Mouse (Mus musculus): ENCODE data around the gene Dennd1a.

The Dennd1a gene

DNA sequence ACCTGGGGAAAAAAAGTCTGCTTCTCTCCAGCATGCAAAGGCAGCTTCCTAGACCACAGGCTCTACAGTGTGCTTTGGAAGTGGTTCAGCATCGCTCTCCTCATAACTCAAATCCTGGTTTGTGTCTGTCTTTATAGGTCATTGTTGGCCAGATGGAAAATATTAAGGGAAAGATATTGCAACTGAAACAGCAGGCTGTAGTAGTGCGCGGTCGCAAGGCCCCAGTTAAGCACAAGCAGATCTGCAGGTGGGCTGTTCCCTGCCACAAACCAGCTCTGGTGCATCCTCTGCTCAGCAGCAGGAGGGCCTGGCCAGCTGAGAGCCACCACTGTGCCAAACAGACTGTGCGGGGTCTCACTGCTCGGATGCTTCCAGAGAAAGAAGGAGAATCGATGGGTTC, 186.9 kb downstream of the Dennd1a start:
- peak; percentile 24 for DNase-seq

DNA sequence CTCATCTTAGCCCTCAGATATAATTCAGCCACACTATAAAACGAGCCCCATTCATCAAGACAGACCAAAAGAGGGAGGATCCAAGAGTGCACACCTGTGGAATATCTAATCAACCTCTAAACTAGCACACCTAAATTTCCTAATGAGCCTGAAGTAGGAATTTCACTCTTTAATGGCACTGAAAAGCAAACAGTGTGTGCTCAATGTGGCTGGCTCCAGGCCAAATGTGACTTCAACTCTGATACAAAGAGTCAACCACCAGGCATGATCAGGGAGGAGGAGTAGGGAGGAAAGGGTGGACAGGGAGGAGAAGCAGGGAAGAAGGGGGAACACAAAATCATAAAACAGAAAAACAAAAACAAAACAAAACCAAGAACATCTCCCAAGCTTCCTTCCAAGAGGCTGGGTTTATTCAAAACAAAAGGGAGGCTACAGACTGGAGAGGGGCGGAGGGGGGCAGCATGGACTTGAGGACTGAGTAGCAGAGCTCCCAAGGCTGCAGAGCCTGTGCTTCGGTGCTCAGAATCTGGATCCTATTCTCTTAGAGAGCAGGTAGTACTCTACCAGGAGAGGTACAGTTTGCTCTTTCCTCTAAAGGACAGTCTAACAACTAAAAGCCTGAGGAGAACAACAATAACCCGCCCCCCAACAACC, 187.9 kb downstream of the Dennd1a start:
- DNase-seq = no peak

- no peak for DNase-seq
These were observed 189.7 kb downstream of the Dennd1a start for GRCm38 (mm10) chr2:38097469-38097868.

- no peak for DNase-seq
These were observed 190.9 kb downstream of the Dennd1a start for GRCm38 (mm10) chr2:38096328-38096727.

DNA sequence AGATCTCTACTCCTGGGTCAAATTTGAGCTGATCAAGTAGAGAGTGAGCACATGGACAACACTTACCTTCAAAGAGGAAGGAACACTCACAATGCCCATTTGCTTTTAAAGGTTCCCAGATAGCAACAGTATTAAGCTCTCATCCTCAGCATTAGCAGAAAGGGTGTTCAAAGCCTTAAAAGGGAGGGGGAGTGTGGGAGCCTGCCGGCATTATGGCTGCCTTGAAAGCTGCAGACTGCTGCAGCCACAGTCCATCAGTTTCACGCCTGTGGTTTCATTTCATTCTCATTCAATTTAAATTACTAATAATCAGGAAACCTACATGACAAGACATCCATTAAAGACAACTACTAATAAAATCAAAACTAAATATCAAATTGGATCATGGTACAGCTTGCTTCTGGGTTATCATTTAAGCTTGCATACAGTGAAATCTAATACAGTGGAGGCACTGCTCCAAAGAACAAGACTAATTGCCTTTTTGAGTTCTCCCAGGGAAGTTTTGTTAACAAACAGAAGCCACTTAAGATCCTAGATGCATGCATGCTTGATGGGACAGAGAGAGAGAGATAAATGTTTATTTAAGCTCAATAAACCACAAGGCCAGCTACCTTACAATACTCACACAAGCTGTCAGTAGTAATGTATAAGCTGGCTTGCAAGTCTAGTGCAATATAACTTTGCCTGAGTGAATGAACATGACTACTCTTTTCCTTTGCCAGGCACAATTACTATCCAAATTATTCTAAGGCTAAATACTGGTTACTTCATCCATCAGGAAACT, 192.6 kb downstream of the Dennd1a start:
- no peak for DNase-seq

GRCm38 (mm10) chr2:38093968-38094367, 193.2 kb downstream of the Dennd1a start:
- DNase-seq = no peak

DNA sequence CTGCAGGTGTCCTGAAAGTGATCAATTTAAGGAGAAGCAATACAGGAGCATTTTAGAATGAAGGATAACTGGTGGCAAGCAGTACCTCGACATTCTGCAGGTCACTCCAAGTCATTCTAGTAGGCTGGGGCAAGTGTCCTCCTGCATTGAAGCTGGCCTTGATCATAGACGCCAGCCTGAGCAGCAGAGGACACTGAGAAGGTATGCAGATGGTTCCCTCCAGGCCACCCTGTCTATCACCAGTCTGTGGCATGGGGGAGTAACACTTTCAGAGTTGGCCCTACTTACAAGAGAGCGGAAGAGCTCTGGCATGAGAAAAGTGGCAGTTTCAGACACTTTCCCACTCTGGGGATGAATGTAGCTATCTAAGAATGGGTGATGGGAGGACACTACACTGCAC, 193.9 kb downstream of the Dennd1a start:
- no peak for DNase-seq

DNA sequence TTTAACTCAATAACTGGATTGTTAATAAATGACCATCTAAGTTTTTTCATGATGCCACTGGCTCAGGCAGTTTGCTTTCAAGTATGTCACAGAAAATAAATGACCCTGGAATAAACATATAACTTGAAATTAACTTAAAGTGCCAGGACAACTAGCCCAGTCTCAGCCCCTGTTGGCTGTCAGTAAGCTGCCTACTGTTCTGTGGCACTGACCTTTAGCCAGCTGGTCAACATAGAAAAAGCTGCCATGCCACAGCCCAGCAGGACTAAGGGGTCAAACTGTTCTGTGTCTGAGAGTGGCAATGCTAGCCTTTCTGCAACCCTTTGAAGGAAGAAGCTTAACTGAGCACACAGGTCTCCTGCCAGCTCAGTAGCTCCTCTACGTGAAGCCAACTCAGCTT, 198.8 kb downstream of the Dennd1a start:
- no peak for DNase-seq

DNA sequence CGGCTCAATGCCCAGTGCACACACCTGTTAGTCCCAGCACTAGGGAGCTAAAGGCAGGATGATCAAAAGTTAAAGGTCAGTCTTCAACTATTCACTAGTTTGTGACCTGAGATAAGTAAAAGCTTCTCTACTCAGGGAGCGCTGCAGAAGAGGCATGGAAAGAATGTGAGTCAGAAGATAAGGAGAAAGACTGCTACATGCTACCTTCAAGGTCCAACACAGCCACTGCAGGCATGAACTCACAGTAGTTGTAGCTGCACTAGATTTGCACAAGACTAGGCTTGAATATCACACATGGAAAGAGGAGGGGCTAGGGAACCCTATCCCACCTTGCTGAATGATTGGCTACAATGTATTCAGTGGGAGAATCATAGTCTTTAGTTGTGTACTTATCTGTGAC, 202.1 kb downstream of the Dennd1a start:
- no peak for DNase-seq

DNA sequence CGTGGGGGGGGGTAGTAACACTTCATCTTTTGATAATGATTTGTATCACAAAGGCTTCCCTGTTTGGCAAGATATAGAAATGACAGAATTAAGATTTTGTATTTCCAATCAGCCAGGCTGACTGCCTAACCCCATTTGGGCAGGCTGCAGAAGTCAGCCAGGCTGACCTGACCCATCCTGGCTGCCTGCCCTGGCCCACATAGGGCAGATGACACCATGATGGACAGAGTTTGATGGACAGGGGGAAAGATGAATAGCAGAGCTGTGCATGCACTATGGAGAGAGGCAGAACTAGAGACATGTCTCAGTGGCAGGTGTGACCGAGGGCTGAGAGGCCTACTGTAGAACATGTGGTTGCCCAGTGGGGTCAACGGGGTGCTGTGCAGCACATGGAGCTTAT, 203.9 kb downstream of the Dennd1a start:
- DNase-seq = no peak

GRCm38 (mm10) chr2:38074495-38074894, 212.7 kb downstream of the Dennd1a start:
- DNase-seq = no peak

GRCm38 (mm10) chr2:38072061-38072460, 215.1 kb downstream of the Dennd1a start:
- DNase-seq = no peak

DNA sequence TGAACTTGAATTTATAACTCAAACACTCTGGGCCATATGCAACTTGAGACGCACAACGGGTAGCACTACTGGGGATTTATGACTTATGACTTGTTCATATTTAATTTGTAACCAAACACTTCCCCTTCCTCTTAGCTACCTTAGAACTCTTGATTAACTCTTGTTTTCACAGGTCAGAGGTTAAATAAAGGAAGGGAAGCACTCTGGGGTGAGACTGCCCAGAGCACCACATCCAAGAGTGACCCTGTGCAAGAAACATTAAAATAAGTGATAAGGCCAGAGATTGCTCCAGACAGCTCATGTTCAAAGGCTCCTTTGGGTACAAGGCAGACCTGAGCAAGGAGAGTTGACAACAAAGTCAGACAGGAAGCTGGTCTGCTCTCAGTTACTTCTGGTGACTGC, 219.0 kb downstream of the Dennd1a start:
- no peak for DNase-seq

DNA sequence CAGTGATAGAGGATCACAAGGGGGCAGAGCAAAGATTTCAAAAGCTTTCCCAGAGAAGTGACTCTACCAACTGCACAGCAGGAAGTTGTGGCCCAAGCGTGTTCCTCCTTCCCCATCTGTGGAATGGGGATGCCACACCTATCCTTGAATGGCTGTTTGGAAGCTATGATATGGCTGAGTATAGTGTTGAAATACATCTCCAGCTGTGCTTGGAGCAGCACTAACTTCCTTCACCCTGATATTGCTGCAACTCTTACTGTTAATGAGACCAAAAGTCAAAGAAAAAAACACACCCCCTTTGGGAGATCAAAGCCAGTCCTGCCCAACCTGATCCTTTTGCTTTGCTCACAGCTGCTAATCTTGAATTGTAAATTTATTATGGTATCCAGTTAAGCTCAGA, 221.3 kb downstream of the Dennd1a start:
- DNase-seq = no peak

DNA sequence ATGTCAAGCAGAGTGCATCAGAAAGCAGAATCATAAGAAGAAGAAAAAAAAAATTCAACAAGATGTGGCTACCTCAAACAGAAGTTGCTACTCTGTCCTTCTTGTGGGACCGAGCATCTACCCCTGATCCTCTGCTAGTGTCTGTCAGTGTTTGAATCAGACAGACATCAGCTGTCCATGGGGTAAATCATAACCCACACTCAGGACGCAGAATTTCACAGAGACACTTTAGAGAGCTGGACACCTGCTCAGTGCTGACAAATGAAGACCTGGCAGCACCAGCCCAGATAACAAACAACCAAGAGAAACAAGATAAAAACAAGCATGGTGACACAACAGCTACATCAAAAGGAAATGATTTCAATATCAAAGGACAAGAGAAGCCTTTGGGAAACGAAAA, 222.9 kb downstream of the Dennd1a start:
- DNase-seq = no peak

- no peak for DNase-seq
These were observed 225.0 kb downstream of the Dennd1a start for GRCm38 (mm10) chr2:38062156-38062555.

GRCm38 (mm10) chr2:38061474-38061873, 225.7 kb downstream of the Dennd1a start:
- DNase-seq = no peak

GRCm38 (mm10) chr2:38052440-38052839, 234.8 kb downstream of the Dennd1a start:
- DNase-seq = no peak

DNA sequence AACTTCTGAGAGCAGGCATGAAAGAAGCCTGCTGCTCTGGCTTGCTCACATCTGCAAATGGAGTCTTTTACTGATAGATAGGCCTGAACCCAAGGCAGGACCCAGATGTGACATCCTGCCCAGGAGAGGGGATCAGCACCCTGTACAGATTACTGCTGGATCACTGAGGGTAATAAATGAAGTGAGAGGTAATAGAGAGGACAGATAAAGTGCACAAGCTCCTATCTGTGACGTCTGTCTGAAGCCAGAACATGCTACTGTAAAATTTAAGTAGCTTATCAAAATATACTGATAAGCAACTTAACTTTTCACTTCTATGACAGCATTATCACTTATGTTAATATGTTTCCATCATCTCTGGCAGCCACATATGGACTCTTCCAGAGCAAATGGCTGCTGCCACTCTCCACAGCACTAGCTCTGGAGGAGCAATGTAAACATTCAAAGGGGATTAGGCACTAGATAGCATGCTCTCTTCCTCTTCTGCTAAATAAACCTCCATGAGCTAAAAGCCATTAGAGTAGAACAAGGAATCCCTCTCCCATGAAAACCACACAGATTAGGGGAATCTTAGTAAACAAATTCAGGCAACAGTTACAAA, 235.6 kb downstream of the Dennd1a start:
- DNase-seq = no peak

GRCm38 (mm10) chr2:38048996-38049395, 238.2 kb downstream of the Dennd1a start:
- DNase-seq = no peak

DNA sequence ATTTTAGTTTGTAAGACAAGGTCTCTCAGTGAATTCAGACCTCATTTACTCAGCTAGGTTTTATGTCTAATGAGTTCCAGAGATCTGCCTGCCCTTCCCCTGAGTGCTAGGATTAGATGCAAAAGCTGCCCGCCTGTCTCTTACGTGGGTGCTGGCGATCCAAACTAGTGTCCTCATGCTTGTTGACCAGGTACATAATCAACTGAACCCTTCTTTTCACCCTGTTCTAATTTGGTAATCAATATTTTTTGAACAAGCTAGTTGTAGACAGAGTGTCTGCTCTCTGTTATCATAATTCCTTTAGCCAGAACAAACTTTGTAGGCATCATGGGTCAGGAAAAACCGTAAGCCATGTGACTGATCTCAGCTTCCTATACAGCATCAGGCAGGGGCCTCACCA, 241.9 kb downstream of the Dennd1a start:
- DNase-seq = no peak

- no peak for DNase-seq
These were observed 246.3 kb downstream of the Dennd1a start for GRCm38 (mm10) chr2:38040845-38041244.

GRCm38 (mm10) chr2:38039621-38040020, 247.6 kb downstream of the Dennd1a start:
- DNase-seq = no peak

DNA sequence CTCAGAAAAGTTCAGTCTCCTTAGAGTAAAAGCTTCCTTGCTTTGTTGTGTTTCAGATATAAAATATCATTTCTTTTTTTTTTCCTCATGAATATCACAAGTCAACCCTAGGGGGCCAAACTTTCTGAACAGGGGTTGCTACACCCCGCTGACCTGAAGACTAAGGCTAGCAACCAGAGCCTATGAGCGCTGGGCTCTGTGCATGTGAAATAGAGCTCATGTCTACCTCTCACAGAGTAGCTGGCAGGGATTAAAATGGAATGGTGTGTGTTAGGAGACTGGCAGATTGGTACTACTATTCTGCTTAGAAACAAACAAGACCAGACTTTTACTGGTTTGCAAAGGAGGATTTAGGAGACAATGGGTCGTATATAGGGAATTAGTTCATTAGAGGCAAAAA, 258.9 kb downstream of the Dennd1a start:
- DNase-seq = no peak

Data from cerebellum, adult 8-10 months (tissue).